Mouse (Mus musculus): ENCODE results near the gene Myef2.

Myef2 gene

GRCm38 (mm10) chr2:125067894-125068293 is 55.6 kb downstream of the Myef2 start, which contains the start of gene Slc24a5:
Gene Slc24a5 (plus strand): TSS chr2:125068124.
- no peak for DNase-seq (ENCODE audit: low read depth, low spot score)

GRCm38 (mm10) chr2:125067373-125067772 is 56.1 kb downstream of the Myef2 start:
- no peak for DNase-seq (ENCODE audit: low read depth, low spot score)

- DNase-seq (ENCODE audit: low read depth, low spot score) = no peak
These were observed 60.5 kb downstream of the Myef2 start for GRCm38 (mm10) chr2:125062944-125063343.

GRCm38 (mm10) chr2:125061451-125061850 is 62.0 kb downstream of the Myef2 start:
- no peak for DNase-seq (ENCODE audit: low read depth, low spot score)

- peak; percentile 15 for DNase-seq (ENCODE audit: low read depth, low spot score)
These were observed 66.1 kb downstream of the Myef2 start for GRCm38 (mm10) chr2:125057250-125057815.

GRCm38 (mm10) chr2:125055316-125055903 is 68.1 kb downstream of the Myef2 start:
- DNase-seq (ENCODE audit: low read depth, low spot score) = peak; percentile 22
